Mouse (Mus musculus): ENCODE measurements around the gene Jakmip3. TPM values are rescaled to one million over a fixed set of nuclear protein-coding genes. Genes with fewer than 3 reads are reported as not detected.
A peak's percentile ranks its signal among the peaks of the same experiment; 100 is the strongest.

The Jakmip3 gene
- polyA plus RNA-seq, 1 experiment: not detected

DNA sequence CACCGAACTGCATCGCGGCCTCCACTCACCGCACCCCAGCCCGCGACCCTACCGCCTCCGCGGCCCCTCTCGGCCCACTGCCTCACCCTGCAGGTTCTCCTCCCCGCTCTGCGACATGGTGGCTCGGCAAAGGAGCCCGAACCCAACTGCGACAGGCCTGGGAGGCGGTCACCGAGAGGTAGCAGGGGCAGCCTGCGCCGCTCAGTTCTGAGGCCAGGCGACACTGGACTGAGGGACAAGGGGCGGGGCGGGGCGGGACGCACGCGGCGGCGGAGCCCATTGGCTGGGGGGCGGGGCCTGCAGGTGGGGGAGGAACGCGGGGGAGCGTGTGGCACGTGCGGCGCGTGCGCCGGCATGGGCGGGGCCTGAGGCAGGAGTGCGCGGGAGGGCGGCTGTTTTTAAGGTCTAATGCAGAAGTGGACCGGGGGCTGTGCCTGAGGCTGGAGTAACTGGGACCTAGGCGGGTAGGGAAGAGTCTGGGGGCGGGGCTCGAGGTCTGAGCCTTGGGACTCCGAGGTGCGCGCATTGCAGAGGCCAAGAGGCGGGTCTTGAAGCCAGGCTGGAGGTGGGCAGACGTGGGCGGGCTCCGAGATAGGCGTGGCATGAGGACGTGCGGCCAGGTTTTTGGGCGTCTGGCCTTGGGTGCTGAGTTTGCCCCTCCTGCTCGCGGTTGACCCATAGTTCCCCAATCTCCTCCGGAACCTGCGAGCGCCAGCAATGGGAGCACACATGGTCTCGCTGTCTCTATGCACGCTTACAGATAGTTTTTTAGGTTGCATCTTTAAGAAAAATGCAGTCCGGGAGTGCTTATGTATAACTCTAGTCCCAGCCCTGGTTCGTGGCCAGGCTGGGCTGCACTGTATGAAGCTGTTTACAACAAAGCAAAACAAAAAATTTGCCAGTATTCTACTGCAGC, 31.0 kb upstream of the Jakmip3 start, which contains the start of gene Bnip3:
Gene Bnip3, minus strand, starts transcription at position 243 of the 916 bp plus-strand sequence.
- Histone ChIP-seq H3K4me3 (replicated peaks; ENCODE audit: control insufficient read depth, low read depth, low read length) (peak within 1 kb of the TSS; percentile 97), H3K27ac (ENCODE audit: control insufficient read depth, insufficient read depth, low read depth, low read length, poor library complexity) (peak within 1 kb of the TSS; percentile 73), H3K4me1 (ENCODE audit: control insufficient read depth, insufficient read depth, low read length) (no peaks in the 10 kb centered on the region; the same call in 1 of the 2 replicates)
- under 1% methylated on average over 66 of the region's 66 CpGs for WGBS
- TF ChIP-seq POLR2A (IDR thresholded peaks at IDR 0.05; ENCODE audit: borderline replicate concordance, control insufficient read depth, low read depth, low read length): peak; percentile 69; the same call in 1 of the 2 replicates
- TF ChIP-seq CTCF (IDR thresholded peaks at IDR 0.05; ENCODE audit: control insufficient read depth, insufficient read depth, low read length): no peak

DNA sequence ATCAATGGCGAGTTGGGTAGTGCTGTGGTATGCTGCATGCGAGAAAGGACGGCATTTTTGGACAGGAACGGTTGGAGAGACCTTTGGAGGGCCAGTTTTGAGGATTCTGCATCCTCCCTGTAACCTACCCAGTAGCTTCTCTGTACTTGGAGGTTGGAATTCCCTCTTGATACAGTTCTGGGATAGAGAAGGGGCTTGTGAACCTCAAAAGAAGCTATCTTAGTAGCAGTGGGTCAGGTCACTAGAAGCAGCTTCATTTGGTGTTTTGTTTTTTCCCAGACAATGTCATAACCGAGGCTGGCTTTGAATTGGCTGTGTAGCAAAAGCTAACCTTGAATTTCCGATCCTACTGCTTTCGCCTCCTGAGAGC, 30.4 kb upstream of the Jakmip3 start:
- 27% methylated on average over 7 of the region's 7 CpGs for WGBS
- TF ChIP-seq POLR2A (IDR thresholded peaks at IDR 0.05; ENCODE audit: borderline replicate concordance, control insufficient read depth, low read depth, low read length): no peak
- TF ChIP-seq CTCF (IDR thresholded peaks at IDR 0.05; ENCODE audit: control insufficient read depth, insufficient read depth, low read length): no peak
- H3K27ac ChIP-seq (ENCODE audit: control insufficient read depth, insufficient read depth, low read depth, low read length, poor library complexity): no peak overlapping the region
- H3K4me3 ChIP-seq (replicated peaks; ENCODE audit: control insufficient read depth, low read depth, low read length): peak overlapping the region; percentile 68
- no peaks in the 10 kb centered on the region; the same call in 1 of the 2 replicates for H3K4me1 ChIP-seq (ENCODE audit: control insufficient read depth, insufficient read depth, low read length)

DNA sequence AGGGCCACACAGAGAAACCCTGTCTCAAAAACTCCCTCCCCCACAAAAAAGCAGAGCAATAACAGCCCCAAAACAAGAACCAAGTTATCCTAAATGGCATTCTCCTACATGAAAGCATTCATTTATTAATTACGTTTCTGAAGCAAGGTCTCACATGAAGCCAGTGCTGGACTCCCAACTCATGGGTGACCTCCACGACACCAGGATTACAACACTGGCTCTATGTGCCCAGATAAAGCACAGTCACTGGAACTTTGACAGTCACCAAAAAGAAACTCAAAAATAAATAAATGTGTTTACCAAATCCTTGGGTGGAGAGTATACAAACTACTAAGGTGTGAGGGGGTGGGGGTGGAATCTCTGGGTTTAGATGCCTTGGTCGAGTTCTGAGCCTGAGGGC, 26.9 kb upstream of the Jakmip3 start:
- Histone ChIP-seq H3K27ac (ENCODE audit: control insufficient read depth, insufficient read depth, low read depth, low read length, poor library complexity) (no peak overlapping the region), H3K4me3 (replicated peaks; ENCODE audit: control insufficient read depth, low read depth, low read length) (no peak overlapping the region), H3K4me1 (ENCODE audit: control insufficient read depth, insufficient read depth, low read length) (no peaks in the 10 kb centered on the region; the same call in 1 of the 2 replicates)
- TF ChIP-seq POLR2A (IDR thresholded peaks at IDR 0.05; ENCODE audit: borderline replicate concordance, control insufficient read depth, low read depth, low read length): no peak
- 71% methylated on average over 3 of the region's 3 CpGs for WGBS

DNA sequence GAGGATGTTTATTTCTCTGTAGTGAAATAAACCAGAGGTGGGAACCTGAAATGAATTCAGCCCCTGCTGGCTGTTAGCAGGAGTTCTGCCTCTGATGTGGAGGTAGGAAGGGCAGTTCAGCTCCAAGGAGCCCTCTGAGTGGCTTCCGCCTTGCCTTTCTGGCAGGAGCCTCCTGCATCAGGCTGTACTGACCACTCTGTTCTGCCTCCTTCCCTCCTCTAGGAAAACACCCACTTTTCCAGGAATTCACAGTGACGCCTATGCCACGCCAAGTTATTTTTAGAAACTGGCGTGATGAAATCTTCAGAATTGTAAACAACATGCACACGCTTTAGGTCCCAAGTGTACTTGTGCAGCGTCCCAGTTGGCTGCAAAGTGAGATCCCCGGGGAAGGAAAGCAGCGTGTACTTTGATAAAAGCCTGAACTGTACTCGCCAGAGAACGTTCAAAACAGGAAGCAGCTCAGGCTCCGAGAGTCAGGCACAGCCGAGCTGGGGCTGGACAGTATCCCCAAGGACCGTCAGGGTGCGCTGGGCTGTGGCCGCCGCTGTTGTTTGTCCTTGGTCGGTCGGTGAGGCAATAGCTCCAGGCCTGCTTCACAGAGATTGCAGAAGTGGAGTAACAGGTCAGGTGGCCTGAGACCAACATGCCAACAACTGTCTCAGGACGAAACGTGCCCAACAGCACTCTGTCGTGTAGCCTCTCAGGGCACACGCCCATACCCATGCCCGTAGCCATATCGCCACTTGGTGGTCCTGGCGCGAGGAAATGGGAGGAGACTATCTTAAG, 21.2 kb upstream of the Jakmip3 start:
- WGBS: 1% methylated on average over 26 of the region's 26 CpGs
- Histone ChIP-seq H3K27ac (ENCODE audit: control insufficient read depth, insufficient read depth, low read depth, low read length, poor library complexity) (peak overlapping the region; percentile 82), H3K4me3 (replicated peaks; ENCODE audit: control insufficient read depth, low read depth, low read length) (peak overlapping the region; percentile 65), H3K4me1 (ENCODE audit: control insufficient read depth, insufficient read depth, low read length) (peaks cover 1% of the 10 kb centered on the region)
- peak; percentile 31; the same call in 1 of the 2 replicates for TF ChIP-seq CTCF (IDR thresholded peaks at IDR 0.05; ENCODE audit: control insufficient read depth, insufficient read depth, low read length)
- TF ChIP-seq POLR2A (IDR thresholded peaks at IDR 0.05; ENCODE audit: borderline replicate concordance, control insufficient read depth, low read depth, low read length): peak; percentile 54; the same call in 1 of the 2 replicates

DNA sequence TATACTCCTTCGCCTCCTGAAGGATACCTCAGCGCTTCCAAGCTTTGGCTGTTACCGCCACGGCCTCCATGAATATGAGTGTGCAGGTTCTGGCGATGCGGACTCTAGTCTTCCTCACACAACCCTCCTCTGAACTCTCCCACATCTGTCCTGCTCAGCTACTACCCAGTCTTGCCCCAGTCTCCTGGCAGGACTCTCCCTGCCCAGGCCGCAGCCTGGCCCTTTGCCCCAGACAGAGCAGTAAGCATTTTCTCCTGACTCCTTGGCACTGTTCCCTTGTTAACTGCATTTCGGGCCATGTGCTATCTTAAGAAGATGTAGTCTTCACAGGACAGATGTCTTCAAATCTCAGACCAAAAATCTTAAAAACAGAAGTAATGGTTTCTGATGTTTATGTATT, 18.9 kb upstream of the Jakmip3 start:
- no peak overlapping the region for H3K27ac ChIP-seq (ENCODE audit: control insufficient read depth, insufficient read depth, low read depth, low read length, poor library complexity)
- H3K4me3 ChIP-seq (replicated peaks; ENCODE audit: control insufficient read depth, low read depth, low read length): no peak overlapping the region
- WGBS: 86% methylated on average over 8 of the region's 8 CpGs
- peaks cover 1% of the 10 kb centered on the region for H3K4me1 ChIP-seq (ENCODE audit: control insufficient read depth, insufficient read depth, low read length)
- TF ChIP-seq CTCF (IDR thresholded peaks at IDR 0.05; ENCODE audit: control insufficient read depth, insufficient read depth, low read length): no peak

DNA sequence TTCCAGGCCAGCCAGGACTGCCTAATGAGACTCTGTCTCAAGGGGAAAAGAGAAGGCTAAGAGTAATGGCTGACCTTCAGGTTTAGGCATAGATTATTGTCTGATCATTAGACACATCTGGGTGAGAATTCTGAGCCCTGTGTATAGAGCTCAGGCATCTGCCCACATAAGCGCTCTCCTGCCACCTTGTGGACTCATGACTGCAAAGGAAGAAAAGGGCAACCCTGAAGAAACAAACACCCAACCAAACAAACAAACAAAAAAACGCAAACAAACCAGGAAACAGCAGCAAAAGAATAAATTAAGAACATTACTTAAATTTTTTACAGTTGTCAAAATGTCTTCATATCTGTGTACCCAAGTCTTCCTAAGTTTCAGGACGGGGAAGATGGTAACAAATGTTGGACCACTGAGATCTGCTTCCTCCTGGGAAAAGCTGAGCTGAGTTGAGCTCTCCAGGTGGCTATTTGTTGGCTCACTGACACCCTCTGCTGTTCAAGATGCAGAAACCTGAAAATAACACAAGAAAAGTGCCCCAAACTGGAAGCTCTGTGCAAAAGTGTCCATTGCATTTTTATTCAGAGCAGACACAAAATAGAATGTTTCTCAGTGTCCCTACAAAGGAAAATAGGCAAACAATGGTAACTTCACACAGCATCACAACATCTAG, 16.6 kb upstream of the Jakmip3 start:
- 16% methylated on average over 3 of the region's 3 CpGs for WGBS

DNA sequence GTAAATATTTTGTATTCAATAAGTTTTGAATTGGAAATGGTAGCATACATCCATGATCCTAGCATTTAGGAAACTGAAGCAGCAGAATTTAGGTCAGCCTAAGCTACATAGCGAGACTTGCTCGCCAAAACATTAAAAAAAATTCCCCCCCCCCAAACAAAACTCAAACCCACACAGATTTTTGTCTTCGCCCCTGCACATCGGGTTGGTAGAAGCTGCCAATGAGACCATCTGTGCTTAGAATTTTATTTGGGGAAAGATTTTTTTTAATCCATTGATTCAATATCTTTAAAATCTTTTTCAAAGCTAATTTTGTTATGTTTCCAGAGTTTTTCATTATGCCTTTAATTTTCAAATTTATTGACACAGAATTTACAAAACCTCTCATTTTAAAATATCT, 12.1 kb upstream of the Jakmip3 start:
- no peaks in the 10 kb centered on the region for H3K4me1 ChIP-seq (ENCODE audit: control insufficient read depth, insufficient read depth, low read length)
- 86% methylated on average over 4 of the region's 4 CpGs for WGBS
- H3K4me3 ChIP-seq (replicated peaks; ENCODE audit: control insufficient read depth, low read depth, low read length): no peak overlapping the region
- TF ChIP-seq CTCF (IDR thresholded peaks at IDR 0.05; ENCODE audit: control insufficient read depth, insufficient read depth, low read length): no peak
- TF ChIP-seq POLR2A (IDR thresholded peaks at IDR 0.05; ENCODE audit: borderline replicate concordance, control insufficient read depth, low read depth, low read length): no peak
- H3K27ac ChIP-seq (ENCODE audit: control insufficient read depth, insufficient read depth, low read depth, low read length, poor library complexity): no peak overlapping the region

More for the DNA sequence above, 16.6 kb upstream of the Jakmip3 start:
- Histone ChIP-seq H3K4me1 (ENCODE audit: control insufficient read depth, insufficient read depth, low read length) (peaks cover 1% of the 10 kb centered on the region), H3K4me3 (replicated peaks; ENCODE audit: control insufficient read depth, low read depth, low read length) (no peak overlapping the region), H3K27ac (ENCODE audit: control insufficient read depth, insufficient read depth, low read depth, low read length, poor library complexity) (no peak overlapping the region)
- peak; percentile 51 for TF ChIP-seq CTCF (IDR thresholded peaks at IDR 0.05; ENCODE audit: control insufficient read depth, insufficient read depth, low read length)
- TF ChIP-seq POLR2A (IDR thresholded peaks at IDR 0.05; ENCODE audit: borderline replicate concordance, control insufficient read depth, low read depth, low read length): no peak

DNA sequence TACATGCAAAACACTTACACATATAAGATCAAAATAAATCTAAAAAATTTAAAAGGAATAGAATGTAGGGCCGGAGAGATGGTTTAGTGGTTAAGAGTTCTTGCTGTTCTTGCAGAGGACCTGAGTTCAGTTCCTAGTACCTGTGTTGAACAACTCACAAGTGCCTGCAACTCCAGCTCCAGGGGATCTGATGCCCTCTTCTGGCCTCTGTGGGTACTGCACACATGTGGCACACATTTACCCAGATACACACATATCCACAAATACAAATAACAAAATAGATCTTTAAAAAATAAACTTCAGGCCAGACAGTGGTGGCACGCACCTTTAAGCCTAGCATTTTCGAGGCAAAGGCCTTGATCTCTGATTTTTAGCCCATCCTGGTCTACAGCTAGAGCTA, 6.0 kb upstream of the Jakmip3 start:
- Histone ChIP-seq H3K27ac (ENCODE audit: control insufficient read depth, insufficient read depth, low read depth, low read length, poor library complexity) (no peak overlapping the region), H3K4me3 (replicated peaks; ENCODE audit: control insufficient read depth, low read depth, low read length) (no peak overlapping the region), H3K4me1 (ENCODE audit: control insufficient read depth, insufficient read depth, low read length) (no peaks in the 10 kb centered on the region)
- TF ChIP-seq CTCF (IDR thresholded peaks at IDR 0.05; ENCODE audit: control insufficient read depth, insufficient read depth, low read length) (no peak), POLR2A (IDR thresholded peaks at IDR 0.05; ENCODE audit: borderline replicate concordance, control insufficient read depth, low read depth, low read length) (no peak)
- WGBS: 81% methylated on average over 3 of the region's 3 CpGs

Data from bone marrow, adult 2 months (tissue).